Mouse (Mus musculus) spleen, postnatal 10 days (tissue): ENCODE measurements around the gene Zfp13.
"Not testable (repeated sequence)": the region's sequence is repeated elsewhere in the genome, so short reads cannot be mapped to it uniquely, and the experiment has no call there.

Source experiments
- DNase-seq, 2 experiments: peaks; one replicate each; pipeline ENCODE4 v3.0.0; 2021 to 2022; ENCODE audit warnings: low spot score in 2 of 2

Zfp13 gene

DNA sequence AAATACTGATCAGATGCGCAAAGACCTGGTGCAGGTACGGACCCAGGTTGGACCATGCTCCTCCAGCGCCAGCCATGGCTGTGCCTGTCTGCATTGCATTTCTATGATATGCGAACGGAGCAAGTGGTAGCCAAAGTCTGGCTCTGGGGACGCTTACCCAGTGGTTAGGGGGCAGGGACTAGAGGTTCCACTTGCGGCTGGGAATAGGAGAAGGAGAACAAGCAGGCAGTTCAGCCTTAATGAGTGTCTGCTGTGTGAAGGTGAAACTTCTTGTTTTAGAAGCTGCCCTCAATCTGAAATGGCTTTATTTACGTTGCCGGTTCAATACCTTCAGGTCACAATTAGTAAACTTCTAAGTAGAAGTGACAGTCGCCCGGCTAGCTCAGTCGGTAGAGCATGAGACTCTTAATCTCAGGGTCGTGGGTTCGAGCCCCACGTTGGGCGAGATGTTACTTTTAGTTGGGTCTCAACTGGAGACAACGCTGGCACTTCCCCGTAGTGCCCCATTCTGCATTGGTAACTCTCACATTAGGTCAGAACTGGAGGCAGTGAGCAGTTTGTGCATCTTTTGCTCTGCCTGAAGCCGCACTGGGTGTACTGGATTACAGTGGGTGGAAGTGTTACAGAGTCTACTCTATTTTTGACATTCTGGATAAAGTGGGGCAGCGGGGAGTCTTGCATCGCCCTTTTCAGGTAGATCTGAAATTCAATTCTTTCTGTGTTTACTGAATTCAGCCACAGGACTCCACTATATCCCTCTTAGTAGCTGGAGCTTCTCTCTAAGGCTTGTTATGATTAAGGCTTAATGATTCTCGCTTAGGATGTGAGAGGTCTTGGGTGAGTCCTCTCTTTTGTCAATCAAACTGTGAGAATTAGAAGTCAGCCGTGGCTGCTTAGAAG is 65.4 kb downstream of the Zfp13 start:
- DNase-seq = not testable (repeated sequence)

DNA sequence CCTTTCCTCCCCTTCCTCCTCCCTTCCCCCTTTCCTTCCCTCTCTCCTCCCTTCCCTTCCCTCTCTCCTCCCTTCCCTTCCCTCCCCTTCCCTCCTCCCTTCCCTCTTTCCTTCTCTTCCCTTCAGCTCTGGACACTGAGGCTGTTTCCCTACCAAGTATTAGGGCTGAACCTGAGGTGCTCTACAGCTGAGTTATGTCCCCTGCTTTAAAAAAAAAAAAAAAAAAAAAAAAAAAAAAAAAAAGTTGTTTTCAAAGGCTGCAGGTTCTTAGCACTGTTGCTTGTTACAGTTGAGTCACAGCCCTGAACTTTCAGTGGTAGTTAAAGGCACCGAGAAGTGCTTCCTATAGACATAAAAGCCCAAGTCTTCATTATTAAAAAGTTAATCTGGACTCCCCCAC is 67.9 kb downstream of the Zfp13 start:
- DNase-seq = not testable (repeated sequence)
